Mouse (Mus musculus) granulocyte monocyte progenitor cell, adult 5-6 weeks (primary cell): ENCODE measurements at regions not wholly inside any gene's neighbourhood (a gene's known extent, or its start where the extent isn't known, plus 50 kb on each side); places are given as distances from the start of the nearest gene placed in this dataset.

Experiments
- ATAC-seq: replicated peaks from 2 replicates; pipeline ENCODE4 v1.8.0; 2016; ENCODE audit warnings: mild to moderate bottlenecking, moderate TSS enrichment, inconsistent platforms; ENCODE audit not compliant: poor library complexity, severe bottlenecking

- no peak for ATAC-seq
These were observed 164.8 kb upstream of the Dpt start for GRCm38 (mm10) chr1:164631679-164632078.

GRCm38 (mm10) chr1:164628840-164629239 is 167.6 kb upstream of the Dpt start:
- ATAC-seq: no peak

- ATAC-seq: no peak
These were observed 164.8 kb upstream of the Atp1b1 start for GRCm38 (mm10) chr1:164622946-164623345.

GRCm38 (mm10) chr1:164622417-164622816 is 164.3 kb upstream of the Atp1b1 start:
- ATAC-seq: no peak

GRCm38 (mm10) chr1:164620129-164620528 is 162.0 kb upstream of the Atp1b1 start:
- ATAC-seq: no peak

- no peak for ATAC-seq
These were observed 159.7 kb upstream of the Atp1b1 start for GRCm38 (mm10) chr1:164617871-164618270.

GRCm38 (mm10) chr1:164607061-164607460 is 148.9 kb upstream of the Atp1b1 start:
- ATAC-seq: no peak

GRCm38 (mm10) chr1:164606141-164606754 is 148.1 kb upstream of the Atp1b1 start:
- ATAC-seq: no peak

- no peak for ATAC-seq
These were observed 145.3 kb upstream of the Atp1b1 start for GRCm38 (mm10) chr1:164603433-164603832.

GRCm38 (mm10) chr1:164602568-164602967 is 144.4 kb upstream of the Atp1b1 start:
- no peak for ATAC-seq

GRCm38 (mm10) chr1:164590205-164590613 is 132.1 kb upstream of the Atp1b1 start:
- no peak for ATAC-seq

GRCm38 (mm10) chr1:164586066-164586989 is 128.2 kb upstream of the Atp1b1 start:
- peak; percentile 70 for ATAC-seq

- ATAC-seq: no peak
These were observed 118.8 kb upstream of the Atp1b1 start for GRCm38 (mm10) chr1:164576856-164577489.

GRCm38 (mm10) chr1:164573639-164574038 is 115.5 kb upstream of the Atp1b1 start:
- ATAC-seq: no peak

GRCm38 (mm10) chr1:164572183-164572582 is 114.0 kb upstream of the Atp1b1 start:
- ATAC-seq: no peak

- no peak for ATAC-seq
These were observed 113.4 kb upstream of the Atp1b1 start for GRCm38 (mm10) chr1:164571496-164572078.

- peak; percentile 81 for ATAC-seq
These were observed 106.7 kb upstream of the Atp1b1 start for GRCm38 (mm10) chr1:164564847-164565246.

GRCm38 (mm10) chr1:164559546-164560228 is 101.5 kb upstream of the Atp1b1 start:
- no peak for ATAC-seq

- no peak for ATAC-seq
These were observed 94.5 kb upstream of the Atp1b1 start for GRCm38 (mm10) chr1:164552658-164553057.

GRCm38 (mm10) chr1:164551019-164551418 is 92.9 kb upstream of the Atp1b1 start:
- no peak for ATAC-seq
